Comparison of ENCODE assay signal across 8 mouse cellular contexts in the genomic region with DNA sequence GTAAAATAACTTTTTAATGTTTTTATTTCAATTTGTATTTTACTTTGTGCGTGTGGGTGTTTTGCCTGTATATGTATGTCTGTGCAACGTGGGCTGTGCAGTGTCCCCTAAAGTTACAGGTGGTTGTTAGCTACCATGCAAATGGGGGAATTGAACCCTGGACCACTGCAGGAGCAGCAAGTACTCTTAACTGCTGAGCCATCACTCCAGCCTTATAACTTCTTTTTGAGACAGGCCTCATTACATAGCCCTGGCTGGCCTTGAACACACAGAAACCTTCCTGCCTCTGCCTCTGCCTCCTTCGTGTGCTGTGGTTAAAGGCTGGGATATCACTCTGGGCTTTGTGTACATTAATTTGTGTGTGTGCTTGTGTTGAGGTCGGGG. TPM values are rescaled to one million over a fixed set of nuclear protein-coding genes. Genes with fewer than 3 reads are reported as not detected.
DNase-seq lines count a peak whose midpoint lies in the region; ATAC-seq and TF ChIP-seq lines count a peak whose summit lies in the region.

No protein-coding gene starts in this region.

- no peak for TF ChIP-seq CTCF in G1E (IDR thresholded peaks at IDR 0.05; ENCODE audit: low read depth, low read length)

- peaks cover 21% of the 10 kb centered on the region for H3K27me3 ChIP-seq in heart, embryonic 15.5 days
- peaks cover 8% of the 10 kb centered on the region for H3K27me3 ChIP-seq in G1E (ENCODE audit: insufficient read depth, low read length)
- H3K27me3 ChIP-seq in forebrain, embryonic 15.5 days: peaks cover 20% of the 10 kb centered on the region

- peak overlapping the region; percentile 97 for H3K4me3 ChIP-seq in heart, embryonic 15.5 days
- peak overlapping the region; percentile 88 for H3K4me3 ChIP-seq in G1E (ENCODE audit: low read depth, low read length)
- peak overlapping the region; percentile 96 for H3K4me3 ChIP-seq in forebrain, embryonic 15.5 days
- peak overlapping the region; percentile 38 for H3K4me3 ChIP-seq in macrophage (ENCODE audit: inconsistent target)

- DNase-seq in heart, adult 18-20 months: no peak
- DNase-seq in G1E (ENCODE audit: low spot score): no peak
- no peak for DNase-seq in T-cell, adult 2 months (ENCODE audit: low spot score)
- no peak for DNase-seq in cerebellum, adult 11 months
- no peak for DNase-seq in kidney, postnatal 14 days

- H3K9me3 ChIP-seq in heart, embryonic 15.5 days (replicated peaks): no peaks in the 10 kb centered on the region
- peaks cover 8% of the 10 kb centered on the region for H3K9me3 ChIP-seq in G1E (replicated peaks)
- H3K9me3 ChIP-seq in forebrain, embryonic 15.5 days: no peaks in the 10 kb centered on the region

- H3K27ac ChIP-seq in heart, embryonic 15.5 days: peak overlapping the region; percentile 98
- 0 out of 2 replicates have a peak overlapping the region, but pooled peaks have one; percentile 86 for H3K27ac ChIP-seq in forebrain, embryonic 15.5 days (replicated peaks)
- H3K27ac ChIP-seq in macrophage: no peak overlapping the region

- H3K79me2 ChIP-seq in macrophage (ENCODE audit: inconsistent target): peaks cover 40% of the 10 kb centered on the region

- peak overlapping the region; percentile 100 for H3K9ac ChIP-seq in heart, embryonic 15.5 days
- H3K9ac ChIP-seq in forebrain, embryonic 15.5 days (replicated peaks): peak overlapping the region; percentile 94

- H3K4me2 ChIP-seq in heart, embryonic 15.5 days: peak overlapping the region; percentile 83
- H3K4me2 ChIP-seq in forebrain, embryonic 15.5 days (replicated peaks): peak overlapping the region; percentile 60

- no peak for ATAC-seq in heart, embryonic 15.5 days (replicated peaks; ENCODE audit: insufficient number of reproducible peaks, insufficient read depth, low FRiP score, low read depth)
- ATAC-seq in G1E (ENCODE audit: extremely low read depth, insufficient number of reproducible peaks, low FRiP score, poor library complexity, severe bottlenecking): no peak
- ATAC-seq in forebrain, embryonic 15.5 days (replicated peaks): no peak

- peaks cover 15% of the 10 kb centered on the region for H3K36me3 ChIP-seq in heart, embryonic 15.5 days
- H3K36me3 ChIP-seq in G1E (replicated peaks): peaks cover 42% of the 10 kb centered on the region
- H3K36me3 ChIP-seq in forebrain, embryonic 15.5 days: 0 out of 2 replicates have a peak, but pooled peaks cover 4% of the 10 kb centered on the region
- H3K36me3 ChIP-seq in macrophage (ENCODE audit: inconsistent target): no peaks in the 10 kb centered on the region

- peaks cover 29% of the 10 kb centered on the region for H3K4me1 ChIP-seq in heart, embryonic 15.5 days (replicated peaks)
- H3K4me1 ChIP-seq in G1E (ENCODE audit: insufficient read depth, low read depth, low read length): peaks cover 62% of the 10 kb centered on the region
- H3K4me1 ChIP-seq in forebrain, embryonic 15.5 days: peaks cover 30% of the 10 kb centered on the region

- 44% methylated on average over 4 of the region's 4 CpGs for WGBS in heart, embryonic 15.5 days
- WGBS in forebrain, embryonic 15.5 days: 31% methylated on average over 4 of the region's 4 CpGs
- 46% methylated on average over 4 of the region's 4 CpGs for WGBS in macrophage (ENCODE audit: missing documents)

RNA-seq across cellular contexts. Expression of a gene that starts 0.3 kb away (rescaled TPM):
- polyA plus RNA-seq in heart, embryonic 15.5 days (2015; fragmentation: Nextera tagmentation; extraction: Ambion mirVana): 43.4 and 56.9 TPM in 2 replicates
- total RNA-seq in heart, adult 18-20 months (2021): 10 to 100 TPM; 43.1 to 44.5 TPM
- total RNA-seq in G1E (2014; fragmentation: Nextera tagmentation): 16.7 and 21.3 TPM in 2 replicates
- total RNA-seq in G1E (2017): 46.4 and 48.1 TPM in 2 replicates
- polyA plus RNA-seq in G1E (2012): 73.3 and 81.7 TPM in 2 replicates
- polyA plus RNA-seq in forebrain, embryonic 15.5 days (2015; fragmentation: Nextera tagmentation; extraction: Ambion mirVana): 71.6 and 72.5 TPM in 2 replicates
- 10 to 100 TPM in 22 of 26 experiments, 1 to 10 TPM in 4; 4.2 to 89.0 (median 47.5) TPM for total RNA-seq in macrophage (2018; cell fraction: chromatin; rRNA removed)
- 10 to 100 TPM; 16.0 to 98.5 (median 45.4) TPM for total RNA-seq in macrophage (2018; cell fraction: cytosol; rRNA removed)
- 100 to 1,000 TPM in 2 of 26 experiments, 10 to 100 TPM in 24; 11.3 to 126 (median 54.7) TPM for total RNA-seq in macrophage (2018; cell fraction: nucleus; rRNA removed)
- polyA plus RNA-seq in macrophage (2018): 27.5 to 46.5 TPM (median 35.7 TPM) in 3 replicates

RNA-seq across cellular contexts. Expression of a gene that starts 8.8 kb away (rescaled TPM):
- polyA plus RNA-seq in heart, embryonic 15.5 days (2015; fragmentation: Nextera tagmentation; extraction: Ambion mirVana): 0.05 and 0.11 TPM in 2 replicates
- total RNA-seq in heart, adult 18-20 months (2021): 1 to 10 TPM in 1 of 2 experiments, under 1 TPM in 1; 0.89 to 1.5 TPM
- total RNA-seq in G1E (2014; fragmentation: Nextera tagmentation): not detected in 2 replicates
- total RNA-seq in G1E (2017): 0.11 TPM in 1 of 2 replicates, not detected in the other
- not detected in 2 replicates for polyA plus RNA-seq in G1E (2012)
- polyA plus RNA-seq in forebrain, embryonic 15.5 days (2015; fragmentation: Nextera tagmentation; extraction: Ambion mirVana): 1.6 TPM in 2 replicates
- total RNA-seq in macrophage (2018; cell fraction: chromatin; rRNA removed): not detected
- not detected for total RNA-seq in macrophage (2018; cell fraction: cytosol; rRNA removed)
- total RNA-seq in macrophage (2018; cell fraction: nucleus; rRNA removed): not detected
- not detected in 3 replicates for polyA plus RNA-seq in macrophage (2018)

RNA-seq across cellular contexts. Expression of a gene that starts 25.6 kb away (rescaled TPM):
- polyA plus RNA-seq in heart, embryonic 15.5 days (2015; fragmentation: Nextera tagmentation; extraction: Ambion mirVana): 48.5 and 50.9 TPM in 2 replicates
- total RNA-seq in heart, adult 18-20 months (2021): 100 to 1,000 TPM in 1 of 2 experiments, 10 to 100 TPM in 1; 82.0 to 101 TPM
- total RNA-seq in G1E (2014; fragmentation: Nextera tagmentation) (7.0 and 14.5 TPM in 2 replicates), G1E (2017) (9.1 and 11.0 TPM in 2 replicates)
- polyA plus RNA-seq in G1E (2012) (14.9 and 20.7 TPM in 2 replicates), macrophage (2018) (4.0 to 14.4 TPM (median 12.6 TPM) in 3 replicates)
- polyA plus RNA-seq in forebrain, embryonic 15.5 days (2015; fragmentation: Nextera tagmentation; extraction: Ambion mirVana): 53.1 and 55.0 TPM in 2 replicates
- 10 to 100 TPM; 13.3 to 67.7 (median 37.2) TPM for total RNA-seq in macrophage (2018; cell fraction: chromatin; rRNA removed)
- 10 to 100 TPM in 25 of 26 experiments, 1 to 10 TPM in 1; 9.9 to 21.9 (median 15.1) TPM for total RNA-seq in macrophage (2018; cell fraction: cytosol; rRNA removed)
- 10 to 100 TPM; 10.5 to 54.0 (median 24.5) TPM for total RNA-seq in macrophage (2018; cell fraction: nucleus; rRNA removed)

RNA-seq across cellular contexts. Expression of a gene that starts 48.3 kb away (rescaled TPM):
- 10.4 and 12.5 TPM in 2 replicates for polyA plus RNA-seq in heart, embryonic 15.5 days (2015; fragmentation: Nextera tagmentation; extraction: Ambion mirVana)
- 10 to 100 TPM; 10.6 to 17.2 TPM for total RNA-seq in heart, adult 18-20 months (2021)
- 45.4 and 52.7 TPM in 2 replicates for total RNA-seq in G1E (2014; fragmentation: Nextera tagmentation)
- 74.3 and 89.3 TPM in 2 replicates for total RNA-seq in G1E (2017)
- polyA plus RNA-seq in G1E (2012): 46.2 and 56.6 TPM in 2 replicates
- 18.0 and 18.1 TPM in 2 replicates for polyA plus RNA-seq in forebrain, embryonic 15.5 days (2015; fragmentation: Nextera tagmentation; extraction: Ambion mirVana)
- total RNA-seq in macrophage (2018; cell fraction: chromatin; rRNA removed): 100 to 1,000 TPM in 23 of 26 experiments, 10 to 100 TPM in 3; 86.2 to 201 (median 143) TPM
- 10 to 100 TPM; 19.2 to 38.5 (median 29.8) TPM for total RNA-seq in macrophage (2018; cell fraction: cytosol; rRNA removed)
- total RNA-seq in macrophage (2018; cell fraction: nucleus; rRNA removed): 100 to 1,000 TPM in 4 of 26 experiments, 10 to 100 TPM in 22; 43.4 to 123 (median 71.4) TPM
- polyA plus RNA-seq in macrophage (2018): 26.4 to 51.5 TPM (median 40.3 TPM) in 3 replicates

RNA-seq across cellular contexts. Expression of a gene that starts 51.8 kb away (rescaled TPM):
- polyA plus RNA-seq in heart, embryonic 15.5 days (2015; fragmentation: Nextera tagmentation; extraction: Ambion mirVana): 88.6 and 96.4 TPM in 2 replicates
- 10 to 100 TPM; 14.3 to 15.9 TPM for total RNA-seq in heart, adult 18-20 months (2021)
- total RNA-seq in G1E (2014; fragmentation: Nextera tagmentation): 15.4 and 35.8 TPM in 2 replicates
- total RNA-seq in G1E (2017): 30.3 and 31.2 TPM in 2 replicates
- 14.3 and 17.4 TPM in 2 replicates for polyA plus RNA-seq in G1E (2012)
- polyA plus RNA-seq in forebrain, embryonic 15.5 days (2015; fragmentation: Nextera tagmentation; extraction: Ambion mirVana): 91.3 and 97.9 TPM in 2 replicates
- 10 to 100 TPM in 1 of 26 experiments, 1 to 10 TPM in 20, under 1 TPM in 4, not detected in 1; 0.66 to 10.1 (median 2.3) TPM for total RNA-seq in macrophage (2018; cell fraction: chromatin; rRNA removed)
- total RNA-seq in macrophage (2018; cell fraction: cytosol; rRNA removed): 10 to 100 TPM in 23 of 26 experiments, 1 to 10 TPM in 3; 7.1 to 20.2 (median 15.3) TPM
- 10 to 100 TPM in 7 of 26 experiments, 1 to 10 TPM in 19; 3.1 to 18.0 (median 7.2) TPM for total RNA-seq in macrophage (2018; cell fraction: nucleus; rRNA removed)
- polyA plus RNA-seq in macrophage (2018): 6.1 to 12.6 TPM (median 9.8 TPM) in 3 replicates

Comparison
In these comparisons a context has a peak if more than half of its experiments do, and no peak if none do; other contexts are left out.
1. H3K4me3 ChIP-seq: peak in every context shown above with its lines; median percentile 97 in heart, embryonic 15.5 days; 96 in forebrain, embryonic 15.5 days; 88 in G1E; 38 in macrophage.